In the genomic region with DNA sequence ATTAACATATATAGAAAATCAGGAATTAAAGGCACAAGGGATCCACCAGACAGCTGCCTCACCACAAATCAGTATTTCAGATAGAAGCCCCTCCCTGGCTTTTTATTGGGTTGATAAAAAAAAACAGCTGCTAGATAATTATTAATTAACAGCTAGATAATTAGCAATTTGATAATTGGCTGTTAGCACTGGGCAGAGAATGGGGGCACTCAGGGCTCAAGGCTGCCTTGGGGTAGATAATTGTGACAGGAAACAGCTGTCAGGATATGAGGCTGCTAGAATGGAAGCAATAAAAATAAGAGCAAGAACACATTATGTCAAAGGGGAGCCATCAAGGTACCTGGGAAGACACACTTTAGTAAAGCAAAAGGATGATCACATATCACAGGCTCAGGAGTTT, we compare ENCODE assay signal across 19 mouse cellular contexts. TPM values are rescaled to one million over a fixed set of nuclear protein-coding genes. Genes with fewer than 3 reads are reported as not detected.
"Had no signal": no experiment of that assay in that cellular context is flagged by ENCODE, and none has a peak within 500 bp of the region (broad histone marks: within the 10 kb centered on the region; RNA-seq: fewer than 3 reads in every experiment).

No protein-coding gene starts in this region.

- H3K27me3 ChIP-seq: limb, embryonic 12.5 days; megakaryocyte, embryonic 14.5 days; midbrain, embryonic 15.5 days; neural tube, embryonic 12.5 days had no signal

- H3K9ac ChIP-seq: limb, embryonic 12.5 days; liver, embryonic 14.5 days; midbrain, embryonic 15.5 days; neural tube, embryonic 12.5 days had no signal

- DNase-seq: layer of hippocampus, adult 9-11 months; layer of hippocampus, postnatal 36 days; liver; lung, adult 2 months; lung, postnatal 4 days; right cerebral cortex, postnatal 14 days; thymus, postnatal 36 days had no signal

- H3K36me3 ChIP-seq: limb, embryonic 12.5 days; midbrain, embryonic 15.5 days; neural tube, embryonic 12.5 days had no signal

- H3K4me3 ChIP-seq: limb, embryonic 12.5 days; megakaryocyte, embryonic 14.5 days; midbrain, embryonic 15.5 days; neural tube, embryonic 12.5 days had no signal

- H3K4me2 ChIP-seq: limb, embryonic 12.5 days; midbrain, embryonic 11.5 days; midbrain, embryonic 15.5 days; neural tube, embryonic 12.5 days had no signal

- H3K27ac ChIP-seq: limb, embryonic 12.5 days; liver, embryonic 14.5 days; midbrain, embryonic 15.5 days; neural tube, embryonic 12.5 days had no signal

- H3K9me3 ChIP-seq: limb, embryonic 12.5 days; megakaryocyte, embryonic 14.5 days; midbrain, embryonic 15.5 days; neural tube, embryonic 12.5 days had no signal

- ATAC-seq: lung, postnatal 0 days; midbrain, embryonic 15.5 days had no signal

RNA-seq across cellular contexts. Expression of gene Il27, which starts 50.2 kb away (rescaled TPM):
- total RNA-seq: layer of hippocampus, adult 18-20 months; layer of hippocampus, postnatal 36 days; left cerebral cortex, adult 8-10 months; left cerebral cortex, postnatal 36 days had no signal
- polyA plus RNA-seq: kidney, embryonic 16.5 days; limb, embryonic 12.5 days; midbrain, embryonic 11.5 days; midbrain, embryonic 15.5 days; neural tube, embryonic 12.5 days; stomach, embryonic 16.5 days had no signal
